Mouse (Mus musculus) lung, embryonic 15.5 days (tissue): ENCODE measurements around the gene Cpne7. TPM values are rescaled to one million over a fixed set of nuclear protein-coding genes. Genes with fewer than 3 reads are reported as not detected.

Experiments
- ATAC-seq: fragments of 200-750 bp; cut with Nextera tagmentation; 2 replicates; pipeline ENCODE4 v1.8.0; 2017; ENCODE audit warnings: moderate number of reproducible peaks, borderline replicate concordance; ENCODE audit not compliant: low FRiP score, low TSS enrichment; ENCODE audit errors: extremely low read depth
- H3K27ac ChIP-seq: fragments of 300-500 bp; sonication (generic); 2 replicates; pipeline ENCODE4 v1.5.1; 2015; ENCODE audit warnings: moderate library complexity, mild to moderate bottlenecking, inconsistent platforms
- H3K27me3 ChIP-seq: fragments of 300-500 bp; sonication (generic); 2 replicates; pipeline ENCODE4 v1.6.1; 2015; ENCODE audit warnings: inconsistent platforms
- H3K36me3 ChIP-seq: fragments of 300-500 bp; sonication (generic); 2 replicates; pipeline ENCODE4 v1.6.1; 2015; ENCODE audit warnings: inconsistent platforms
- H3K4me1 ChIP-seq: fragments of 300-500 bp; sonication (generic); 2 replicates; pipeline ENCODE4 v1.6.1; 2015; ENCODE audit warnings: inconsistent platforms
- H3K4me2 ChIP-seq: fragments of 300-500 bp; sonication (generic); 2 replicates; pipeline ENCODE4 v1.6.1; 2015; ENCODE audit warnings: inconsistent platforms, mild to moderate bottlenecking, moderate library complexity
- H3K4me3 ChIP-seq: fragments of 300-500 bp; sonication (generic); 2 replicates; pipeline ENCODE4 v1.5.1; 2015; ENCODE audit warnings: mild to moderate bottlenecking, inconsistent platforms
- H3K9ac ChIP-seq: fragments of 300-500 bp; sonication (generic); 2 replicates; pipeline ENCODE4 v1.6.1; 2015; ENCODE audit warnings: inconsistent platforms
- H3K9me3 ChIP-seq: fragments of 300-500 bp; sonication (generic); 2 replicates; pipeline ENCODE4 v1.6.1; 2016; ENCODE audit warnings: inconsistent platforms
- WGBS: fragments of 180-500 bp; shearing (Covaris S2); methylation state at CpG from one replicate; pipeline ENCODE4 v1.1.7; 2015; 5-methylcytosine and 5-hydroxymethylcytosine counted together
- polyA plus RNA-seq: library from polyadenylated mRNA; unstranded; fragments of >200 nt; fragmentation: Nextera tagmentation; extraction: Ambion mirVana; gene quantifications from 2 replicates; pipeline ENCODE4 v1.2.1, GENCODE M21; 2015

Gene Cpne7
- 0.34 and 0.50 TPM in 2 replicates for polyA plus RNA-seq

GRCm38 (mm10) chr8:123117127-123117731, at the start of gene Cpne7:
Gene Cpne7, plus strand, starts transcription at chr8:123117374.
- Histone ChIP-seq H3K36me3 (no peaks in the 10 kb centered on the region), H3K27me3 (peaks cover 48% of the 10 kb centered on the region), H3K9me3 (no peaks in the 10 kb centered on the region), H3K4me3 (peak within 1 kb of the TSS; percentile 43), H3K27ac (no peak within 1 kb of the TSS), H3K4me2 (peak within 1 kb of the TSS; percentile 79), H3K9ac (peak within 1 kb of the TSS; percentile 3; the same call in 1 of the 2 replicates), H3K4me1 (peaks cover 29% of the 10 kb centered on the region)
- no peak for ATAC-seq
- WGBS, result under 1% methylated on average over 50 of the region's 51 CpGs

DNA sequence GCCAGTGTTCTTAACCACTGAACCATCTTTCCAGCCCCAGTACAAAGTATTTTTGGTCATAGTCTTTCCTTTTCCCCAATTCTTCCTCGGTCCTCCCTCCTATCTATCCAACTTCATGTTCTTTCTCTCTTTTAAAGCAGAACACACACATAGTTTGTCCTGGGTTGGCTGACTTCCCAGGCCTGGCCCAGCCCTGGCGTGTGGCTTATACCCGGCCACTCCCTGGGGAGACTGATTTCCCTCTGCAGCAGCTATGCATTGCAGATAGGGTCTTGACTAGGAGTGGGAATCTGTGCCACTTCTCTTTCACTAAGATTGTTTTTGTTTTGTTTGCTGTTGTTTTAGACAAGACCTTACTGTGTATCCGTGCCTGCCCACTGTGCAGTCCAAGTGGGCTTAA, 46.0 kb upstream of the Cpne7 start:
- Histone ChIP-seq H3K9ac (no peak overlapping the region), H3K9me3 (no peaks in the 10 kb centered on the region), H3K27me3 (no peaks in the 10 kb centered on the region), H3K4me1 (peaks cover 11% of the 10 kb centered on the region), H3K36me3 (peaks cover 48% of the 10 kb centered on the region), H3K4me2 (no peak overlapping the region), H3K27ac (no peak overlapping the region), H3K4me3 (no peak overlapping the region)
- WGBS, result 55% methylated on average over 4 of the region's 4 CpGs
- no peak for ATAC-seq

DNA sequence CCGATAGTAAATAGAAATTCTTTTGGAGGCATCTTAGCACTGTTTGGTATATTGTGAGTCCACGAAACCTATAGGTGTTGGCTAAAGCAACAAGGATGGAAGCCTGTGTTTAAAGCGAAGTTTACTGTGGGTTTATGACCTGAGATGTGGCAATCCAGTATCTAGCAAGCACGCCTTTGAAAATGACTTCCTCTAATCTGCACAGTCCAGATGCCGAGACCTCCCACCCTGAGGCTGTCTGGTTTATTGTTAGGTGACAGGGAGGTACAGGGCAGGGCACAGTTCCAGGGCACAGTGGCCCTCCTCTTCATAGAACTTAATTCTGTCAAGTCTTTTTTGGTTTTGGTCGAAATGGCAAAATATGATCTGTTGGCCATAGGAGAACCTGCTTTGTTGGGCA, 40.0 kb upstream of the Cpne7 start:
- H3K27ac ChIP-seq, result no peak overlapping the region
- ATAC-seq, result no peak
- 86% methylated on average over 6 of the region's 6 CpGs for WGBS

DNA sequence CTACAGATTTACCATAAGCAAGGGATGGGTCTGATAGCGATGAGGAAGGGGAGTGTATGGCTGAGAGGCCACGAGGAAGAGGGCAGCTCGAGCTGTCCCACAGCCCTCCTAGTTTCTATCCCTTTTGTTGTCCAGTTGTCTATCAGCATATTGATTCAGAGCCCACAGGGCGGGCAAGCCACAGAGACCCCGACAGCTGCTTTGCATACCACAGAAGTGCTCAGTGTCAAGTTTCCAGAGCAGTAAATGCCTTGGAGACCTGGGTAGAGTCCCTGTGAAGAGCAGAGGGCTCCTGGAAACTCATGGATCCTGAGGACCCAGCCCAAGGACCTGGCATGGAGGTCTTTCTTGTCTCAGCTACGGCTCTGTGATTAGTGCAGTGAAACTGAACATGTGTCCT, 34.2 kb upstream of the Cpne7 start:
- Histone ChIP-seq H3K27ac (no peak overlapping the region), H3K27me3 (no peaks in the 10 kb centered on the region), H3K9ac (no peak overlapping the region), H3K4me1 (no peaks in the 10 kb centered on the region), H3K9me3 (no peaks in the 10 kb centered on the region), H3K36me3 (peaks cover 77% of the 10 kb centered on the region), H3K4me2 (no peak overlapping the region), H3K4me3 (no peak overlapping the region)
- no peak for ATAC-seq
- WGBS, result 91% methylated on average over 6 of the region's 6 CpGs

More for the DNA sequence above, 40.0 kb upstream of the Cpne7 start:
- H3K9me3 ChIP-seq, result no peaks in the 10 kb centered on the region
- no peak overlapping the region for H3K9ac ChIP-seq
- H3K36me3 ChIP-seq, result peaks cover 87% of the 10 kb centered on the region
- no peak overlapping the region for H3K4me2 ChIP-seq
- no peak overlapping the region for H3K4me3 ChIP-seq
- no peaks in the 10 kb centered on the region for H3K4me1 ChIP-seq
- no peaks in the 10 kb centered on the region for H3K27me3 ChIP-seq

DNA sequence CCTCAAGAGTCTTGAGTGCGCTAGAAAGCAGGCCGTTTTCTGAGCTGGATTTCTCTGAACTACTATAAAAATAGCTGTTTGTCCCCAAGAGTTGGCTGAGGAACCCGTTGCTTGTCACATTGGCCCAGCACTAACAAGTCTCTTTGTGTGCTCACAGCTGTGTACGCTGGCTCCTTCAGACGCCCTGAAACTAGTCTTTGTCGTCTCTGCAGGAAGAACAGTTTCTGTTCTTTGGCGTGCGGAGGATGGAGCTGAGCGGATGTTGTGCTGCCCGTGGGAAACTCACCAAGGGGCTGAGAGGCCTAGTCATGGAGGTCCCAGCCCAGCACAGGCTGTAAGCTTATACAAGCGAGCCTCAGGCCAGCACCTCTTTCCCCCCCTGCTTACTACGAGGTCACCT, 33.6 kb upstream of the Cpne7 start:
- no peak overlapping the region for H3K9ac ChIP-seq
- no peaks in the 10 kb centered on the region for H3K4me1 ChIP-seq
- 89% methylated on average over 12 of the region's 12 CpGs for whole genome bisulfite sequencing
- H3K36me3 ChIP-seq, result peaks cover 77% of the 10 kb centered on the region
- H3K9me3 ChIP-seq, result no peaks in the 10 kb centered on the region
- no peak overlapping the region for H3K4me3 ChIP-seq
- no peaks in the 10 kb centered on the region for H3K27me3 ChIP-seq
- no peak overlapping the region for H3K4me2 ChIP-seq
- no peak for ATAC-seq
- no peak overlapping the region for H3K27ac ChIP-seq

DNA sequence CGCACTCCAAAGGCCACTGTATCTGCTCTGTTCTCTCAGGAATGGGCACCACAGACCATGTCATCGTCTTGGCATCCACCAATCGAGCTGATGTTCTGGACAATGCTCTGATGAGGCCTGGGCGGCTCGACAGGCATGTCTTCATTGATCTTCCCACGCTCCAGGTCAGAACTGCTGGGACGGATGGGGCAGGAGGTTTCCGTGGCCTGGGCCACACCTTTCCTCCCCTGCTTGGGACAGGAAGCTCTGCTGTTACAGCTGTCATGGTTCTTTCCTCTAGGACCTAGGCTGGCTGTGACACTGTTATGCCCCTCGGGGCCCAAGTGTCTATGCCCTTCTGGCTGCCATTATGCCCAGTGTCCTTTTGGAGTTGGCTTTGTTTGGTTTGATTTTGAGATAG, 29.9 kb upstream of the Cpne7 start:
- Histone ChIP-seq H3K27ac (no peak overlapping the region), H3K9me3 (no peaks in the 10 kb centered on the region), H3K9ac (no peak overlapping the region), H3K4me2 (no peak overlapping the region), H3K36me3 (peaks cover 78% of the 10 kb centered on the region), H3K4me1 (no peaks in the 10 kb centered on the region), H3K4me3 (no peak overlapping the region), H3K27me3 (no peaks in the 10 kb centered on the region)
- WGBS, result 84% methylated on average over 9 of the region's 9 CpGs
- ATAC-seq, result no peak

GRCm38 (mm10) chr8:123097216-123097615, 20.0 kb upstream of the Cpne7 start:
- WGBS, result 87% methylated on average over 11 of the region's 11 CpGs
- Histone ChIP-seq H3K9ac (no peak overlapping the region), H3K4me3 (no peak overlapping the region), H3K9me3 (no peaks in the 10 kb centered on the region), H3K27ac (no peak overlapping the region), H3K4me2 (no peak overlapping the region), H3K36me3 (peaks cover 47% of the 10 kb centered on the region), H3K27me3 (no peaks in the 10 kb centered on the region), H3K4me1 (no peaks in the 10 kb centered on the region)
- ATAC-seq, result no peak

DNA sequence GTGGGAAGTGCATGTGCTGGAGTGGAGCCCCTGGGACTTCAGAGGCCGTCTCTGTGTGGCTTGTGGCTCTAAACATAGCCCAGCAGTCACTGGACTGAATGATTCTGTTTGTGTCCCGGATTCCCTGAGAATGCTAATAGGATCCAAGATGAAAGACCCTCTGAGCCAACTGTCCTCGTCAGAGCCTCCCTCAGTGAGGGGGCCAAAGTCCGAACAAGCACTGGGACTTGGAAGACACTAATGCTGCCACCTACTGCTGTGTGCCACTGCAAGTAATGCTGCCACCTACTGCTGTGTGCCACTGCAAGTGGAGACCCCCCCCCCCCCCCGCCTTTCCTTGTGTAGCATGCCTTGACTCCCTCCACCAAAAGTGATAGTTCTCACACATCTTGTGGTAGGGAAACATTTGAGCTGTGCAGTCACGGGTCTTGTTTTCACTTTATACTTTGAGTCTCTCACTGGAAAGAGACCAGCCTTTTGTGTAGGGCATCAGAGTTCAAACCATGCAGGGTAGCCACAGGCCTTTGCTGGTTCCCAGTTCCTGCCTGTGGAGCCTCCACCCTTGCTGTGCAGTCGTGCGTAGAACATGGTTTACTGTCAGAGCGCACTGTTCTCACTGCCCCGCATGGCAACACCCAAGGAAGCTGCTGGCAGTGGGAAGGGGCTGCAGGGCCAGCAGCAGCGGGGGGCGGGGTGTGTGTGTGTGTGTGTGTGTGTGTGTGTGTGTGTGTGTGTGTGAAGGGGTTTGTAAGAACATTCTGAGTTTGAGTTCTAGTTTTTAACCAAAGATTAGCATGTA, 19.2 kb upstream of the Cpne7 start:
- H3K9me3 ChIP-seq, result no peaks in the 10 kb centered on the region
- 75% methylated on average over 12 of the region's 12 CpGs for WGBS
- ATAC-seq, result no peak
- no peak overlapping the region for H3K9ac ChIP-seq
- H3K4me2 ChIP-seq, result no peak overlapping the region
- H3K36me3 ChIP-seq, result peaks cover 42% of the 10 kb centered on the region
- no peak overlapping the region for H3K4me3 ChIP-seq
- H3K27ac ChIP-seq, result no peak overlapping the region
- no peaks in the 10 kb centered on the region for H3K27me3 ChIP-seq
- no peaks in the 10 kb centered on the region for H3K4me1 ChIP-seq

GRCm38 (mm10) chr8:123100288-123100687, 16.9 kb upstream of the Cpne7 start:
- 49% methylated on average over 8 of the region's 8 CpGs for WGBS
- Histone ChIP-seq H3K27ac (no peak overlapping the region), H3K9ac (no peak overlapping the region), H3K4me2 (no peak overlapping the region), H3K27me3 (no peaks in the 10 kb centered on the region), H3K36me3 (peaks cover 41% of the 10 kb centered on the region), H3K4me3 (no peak overlapping the region), H3K9me3 (no peaks in the 10 kb centered on the region), H3K4me1 (peaks cover 11% of the 10 kb centered on the region)
- no peak for ATAC-seq

GRCm38 (mm10) chr8:123101244-123101643, 15.9 kb upstream of the Cpne7 start:
- Histone ChIP-seq H3K4me2 (peak overlapping the region; percentile 79; the same call in 1 of the 2 replicates), H3K4me3 (peak overlapping the region; percentile 78; the same call in 1 of the 2 replicates), H3K9ac (no peak overlapping the region), H3K36me3 (peaks cover 44% of the 10 kb centered on the region), H3K9me3 (no peaks in the 10 kb centered on the region), H3K27ac (no peak overlapping the region), H3K27me3 (no peaks in the 10 kb centered on the region), H3K4me1 (peaks cover 11% of the 10 kb centered on the region)
- 71% methylated on average over 4 of the region's 4 CpGs for WGBS
- no peak for ATAC-seq

DNA sequence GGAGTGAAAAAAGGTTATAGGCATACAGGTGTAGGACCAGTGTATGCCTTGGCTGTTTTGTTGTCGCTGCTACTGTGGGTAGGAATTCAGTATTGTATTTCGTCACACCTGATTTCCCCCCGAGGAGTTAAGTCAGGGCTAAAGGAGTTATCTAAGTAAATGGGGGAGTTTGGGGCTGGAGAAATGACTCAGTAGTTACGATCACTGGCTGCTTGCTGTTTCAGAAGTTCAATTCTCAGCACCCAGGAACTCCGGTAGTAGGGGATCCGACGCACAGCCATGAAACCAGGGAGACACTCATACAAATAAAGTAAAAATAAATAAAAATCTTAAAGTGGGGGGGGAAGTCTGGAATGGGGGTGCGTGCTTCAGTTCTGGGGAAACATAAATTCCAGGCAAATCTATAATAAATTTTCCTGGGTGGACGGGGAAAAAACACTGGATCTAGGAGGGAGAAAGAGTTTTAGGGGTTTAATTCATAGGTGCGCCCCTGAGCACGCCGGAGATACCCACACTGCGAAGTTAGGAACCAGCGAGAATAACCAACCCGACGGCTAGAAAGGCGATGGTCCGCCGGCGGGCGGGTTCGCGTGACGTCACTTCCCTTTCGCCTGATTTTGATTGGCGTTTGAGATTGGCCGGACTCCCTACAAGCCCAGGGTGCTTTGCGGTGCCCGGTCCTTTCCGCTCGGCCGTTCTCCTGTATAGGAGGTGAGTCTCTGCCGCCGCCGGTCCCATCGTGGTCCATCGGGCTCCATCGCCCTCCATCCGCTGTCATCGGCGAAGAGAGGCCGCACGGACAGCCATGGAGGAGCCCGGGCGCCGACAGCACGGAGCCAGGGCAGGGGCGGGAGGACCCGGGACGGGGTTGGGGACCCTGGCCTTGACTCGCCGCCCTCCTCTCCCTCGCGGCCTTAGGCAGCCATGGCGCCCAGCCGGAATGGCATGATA, 15.2 kb upstream of the Cpne7 start, which contains the start of gene Rpl13:
Gene Rpl13 (plus strand): TSS at position 616 of the 951 bp plus-strand sequence.
- peak within 1 kb of the TSS; percentile 87 for H3K4me2 ChIP-seq
- no peaks in the 10 kb centered on the region for H3K27me3 ChIP-seq
- ATAC-seq, result peak; percentile 95
- no peaks in the 10 kb centered on the region for H3K9me3 ChIP-seq
- H3K4me1 ChIP-seq, result peaks cover 11% of the 10 kb centered on the region
- 1% methylated on average over 53 of the region's 56 CpGs for WGBS
- H3K36me3 ChIP-seq, result peaks cover 42% of the 10 kb centered on the region
- peak within 1 kb of the TSS; percentile 93 for H3K27ac ChIP-seq
- peak within 1 kb of the TSS; percentile 78 for H3K4me3 ChIP-seq
- peak within 1 kb of the TSS; percentile 98 for H3K9ac ChIP-seq
